Mouse (Mus musculus) adrenal gland, postnatal 10 days (tissue): ENCODE results near the gene Sox11. TPM values are rescaled to one million over a fixed set of nuclear protein-coding genes. Genes with fewer than 3 reads are reported as not detected.
A peak's percentile ranks its signal among the peaks of the same experiment; 100 is the strongest.

Source experiments
- DNase-seq: peaks from one replicate; pipeline ENCODE4 v3.0.0; 2021; ENCODE audit warnings: mixed read lengths
- total RNA-seq, 2 experiments: library from RNA; stranded (reverse); gene quantifications; 2 replicates each; pipeline ENCODE4 v1.2.3; 2021

Sox11 gene
- total RNA-seq, 2 experiments from 2014 or later: 1.4 to 1.9 TPM

- no peak for DNase-seq
Measured at GRCm38 (mm10) chr12:27336336-27336735, 6.0 kb downstream of the Sox11 start.

GRCm38 (mm10) chr12:27335356-27336055, 6.9 kb downstream of the Sox11 start:
- DNase-seq: no peak

- no peak for DNase-seq
Measured at GRCm38 (mm10) chr12:27333590-27333989, 8.8 kb downstream of the Sox11 start.

- DNase-seq: no peak
Measured at GRCm38 (mm10) chr12:27323423-27323822, 19.0 kb downstream of the Sox11 start.

- DNase-seq: no peak
Measured at GRCm38 (mm10) chr12:27320705-27321104, 21.7 kb downstream of the Sox11 start.

GRCm38 (mm10) chr12:27312985-27313384, 29.4 kb downstream of the Sox11 start:
- peak; percentile 35 for DNase-seq

- no peak for DNase-seq
Measured at GRCm38 (mm10) chr12:27311854-27312466, 30.4 kb downstream of the Sox11 start.

GRCm38 (mm10) chr12:27311316-27311832, 31.0 kb downstream of the Sox11 start:
- no peak for DNase-seq

- DNase-seq: no peak
Measured at GRCm38 (mm10) chr12:27310703-27311102, 31.7 kb downstream of the Sox11 start.

GRCm38 (mm10) chr12:27309969-27310368, 32.4 kb downstream of the Sox11 start:
- no peak for DNase-seq

GRCm38 (mm10) chr12:27304713-27305437, 37.5 kb downstream of the Sox11 start:
- DNase-seq: no peak

GRCm38 (mm10) chr12:27303190-27303589, 39.2 kb downstream of the Sox11 start:
- no peak for DNase-seq

- no peak for DNase-seq
Measured at GRCm38 (mm10) chr12:27298721-27299120, 43.7 kb downstream of the Sox11 start.

- no peak for DNase-seq
Measured at GRCm38 (mm10) chr12:27294191-27294590, 48.2 kb downstream of the Sox11 start.

GRCm38 (mm10) chr12:27293736-27294135, 48.6 kb downstream of the Sox11 start:
- DNase-seq: no peak

- DNase-seq: no peak
Measured at GRCm38 (mm10) chr12:27293208-27293607, 49.2 kb downstream of the Sox11 start.
